Mouse (Mus musculus) heart, adult 10 weeks (tissue): Measurements from ENCODE around the gene Zswim1. TPM values are rescaled to one million over a fixed set of nuclear protein-coding genes. Genes with fewer than 3 reads are reported as not detected.

Experiments used
- polyA plus RNA-seq: library from polyadenylated mRNA; stranded (reverse); fragments of 350-450 nt; fragmentation: Illumina TruSeq; extraction: RNeasy Lipid Tissue Mini Kit (QIAGEN cat#74804); gene quantifications from one replicate; pipeline ENCODE4 v1.2.3, GENCODE M21; 2014; ENCODE audit warnings: low read depth, low replicate concordance

Zswim1 gene
- polyA plus RNA-seq, result 5.1 TPM

DNA sequence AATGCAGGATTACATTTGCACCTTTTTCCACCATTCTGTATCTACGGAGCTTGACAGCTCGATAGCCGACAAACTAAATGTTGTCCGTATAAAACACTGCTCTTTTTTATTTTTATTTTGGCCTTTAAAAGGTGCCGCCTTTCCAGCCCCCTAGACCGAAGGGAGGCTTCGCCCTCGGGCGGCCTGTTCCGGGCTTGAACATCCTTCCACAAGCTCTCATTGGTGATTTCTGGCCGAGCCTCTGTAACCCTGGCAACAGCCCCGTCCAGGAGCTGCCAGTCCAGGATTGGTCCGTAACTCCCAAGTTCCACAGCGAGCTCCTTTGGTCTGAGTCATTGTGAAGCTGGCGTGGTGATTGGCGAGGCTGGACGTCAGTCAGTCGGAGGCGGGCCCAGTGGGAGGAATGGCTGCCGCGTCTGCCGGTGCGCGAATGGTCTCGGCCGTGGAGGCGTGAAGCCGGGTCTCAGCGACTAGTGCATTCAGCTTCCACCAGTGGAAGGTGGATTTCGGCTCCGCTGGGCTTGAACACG lies at the start of gene Zswim1:
TSS of gene Zswim1 (plus strand) at position 51 of the 530 bp plus-strand sequence.

DNA sequence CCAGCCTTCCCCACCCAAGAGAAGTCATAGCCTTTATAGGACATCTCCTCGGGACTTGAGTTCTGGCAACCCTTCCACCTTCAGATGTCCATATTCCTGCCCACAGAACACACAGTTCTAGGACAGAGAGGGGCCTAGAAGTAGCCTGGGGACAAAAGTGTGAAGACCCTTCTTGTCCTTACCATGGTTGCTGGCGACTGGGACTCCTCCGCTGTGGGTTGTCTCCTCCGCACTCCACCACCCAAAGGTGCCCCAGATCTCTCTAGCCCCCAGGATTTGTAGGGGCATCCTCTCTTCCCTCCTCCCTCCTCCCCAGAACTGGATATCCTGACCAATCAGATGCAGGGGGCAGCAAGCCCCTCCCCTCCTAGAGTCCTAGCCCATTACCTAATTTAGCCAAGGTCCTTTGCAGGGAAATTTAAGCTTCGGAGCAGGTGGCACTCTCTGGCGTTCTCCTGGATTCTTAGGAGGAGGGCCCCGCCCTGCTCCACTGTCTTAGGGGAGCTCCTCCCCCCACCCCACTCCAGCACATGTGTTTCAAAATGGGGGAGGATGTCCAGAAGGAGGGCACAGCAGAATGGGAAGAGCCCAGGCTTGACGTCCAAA lies 42.9 kb upstream of the Zswim1 start, which contains the start of gene Tnnc2:
TSS of gene Tnnc2 (minus strand) at position 487 of the 606 bp plus-strand sequence.

DNA sequence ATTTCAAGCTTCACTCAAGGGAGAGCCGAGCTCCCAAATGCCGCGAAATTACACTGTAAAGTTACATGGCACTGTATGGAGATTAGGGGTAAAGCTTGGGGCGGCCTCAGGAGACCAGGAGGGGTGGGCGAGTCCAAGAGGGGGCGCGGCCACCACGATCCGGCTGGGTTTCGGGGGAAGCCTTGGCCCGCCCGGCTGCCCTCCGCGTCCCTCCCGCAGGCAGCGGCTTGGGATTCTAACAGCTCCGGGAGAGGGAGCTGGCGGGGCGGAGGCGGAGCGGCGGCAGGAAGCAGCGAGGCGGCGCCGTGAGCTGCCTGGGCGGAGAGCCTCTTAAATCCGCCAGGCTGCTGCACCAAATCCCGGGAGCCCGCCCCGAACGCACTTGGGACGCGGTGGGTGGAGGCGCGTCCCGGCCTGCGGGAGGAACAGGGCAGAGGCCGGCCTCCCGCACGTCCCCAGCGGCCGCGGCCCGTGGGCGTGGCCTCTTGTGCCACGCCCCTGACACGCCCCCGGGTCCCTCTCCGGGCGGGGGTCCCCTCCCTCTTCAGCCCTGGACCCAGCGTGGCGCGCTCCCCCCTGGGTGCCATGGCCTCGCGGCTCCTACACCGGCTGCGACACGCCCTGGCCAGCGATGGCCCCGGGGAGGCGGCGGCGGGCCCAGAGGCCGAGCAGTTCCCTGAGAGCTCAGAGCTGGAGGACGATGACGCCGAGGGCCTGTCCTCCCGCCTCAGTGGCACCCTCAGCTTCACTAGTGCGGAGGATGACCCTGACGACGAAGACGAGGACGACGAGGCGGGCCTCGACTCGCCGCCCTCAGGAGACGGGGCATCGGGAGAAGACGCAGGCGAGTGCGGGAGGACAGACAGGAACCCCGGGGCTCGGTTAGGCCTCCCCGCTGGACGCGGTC lies 36.8 kb upstream of the Zswim1 start, which contains the start of gene Snx21:
TSS of gene Snx21 (plus strand) at position 343 of the 907 bp plus-strand sequence.

DNA sequence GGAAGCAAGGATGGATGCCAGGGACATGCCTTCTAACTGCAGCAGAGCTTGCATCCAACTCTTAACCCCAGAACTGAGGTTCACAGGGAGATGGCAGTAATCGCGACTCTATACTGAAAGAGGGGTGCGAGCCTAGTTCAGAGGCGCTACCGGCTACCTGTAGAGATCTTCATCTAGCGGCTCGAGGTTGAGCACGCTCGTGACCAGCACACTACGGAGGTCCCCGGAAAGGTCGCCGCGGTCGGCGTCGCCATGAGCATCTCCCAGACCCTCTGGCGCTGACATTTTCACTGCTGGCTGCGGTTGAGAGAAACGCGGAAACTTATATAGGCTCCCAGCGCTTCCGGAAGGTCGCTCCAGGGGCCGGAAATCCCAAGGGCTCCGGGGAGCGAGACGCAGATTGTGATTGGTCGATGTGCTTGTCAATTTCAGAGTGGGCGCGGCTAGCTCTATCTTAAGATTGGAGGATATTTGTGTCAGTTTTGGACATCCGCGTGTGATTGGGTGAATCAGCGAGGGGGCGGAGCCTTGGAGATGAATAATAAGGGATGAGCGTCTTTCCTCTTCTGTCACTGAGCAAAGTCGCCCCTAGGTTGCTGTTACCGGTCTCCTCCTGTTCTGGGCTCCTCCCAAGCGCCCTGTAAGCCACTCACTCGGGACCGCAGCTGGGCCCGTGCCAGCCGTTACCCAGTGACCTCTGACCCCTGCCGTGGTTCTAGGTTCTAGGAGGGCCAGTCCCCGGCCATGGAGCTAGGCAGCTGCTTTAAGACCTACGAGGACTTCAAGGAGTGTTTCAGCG lies 17.8 kb upstream of the Zswim1 start, which contains the start of the genes Acot8 and Zswim3:
TSS of gene Acot8 (minus strand) at position 350 of the 799 bp plus-strand sequence.
TSS of gene Zswim3 (plus strand) at position 566 of the 799 bp plus-strand sequence.

DNA sequence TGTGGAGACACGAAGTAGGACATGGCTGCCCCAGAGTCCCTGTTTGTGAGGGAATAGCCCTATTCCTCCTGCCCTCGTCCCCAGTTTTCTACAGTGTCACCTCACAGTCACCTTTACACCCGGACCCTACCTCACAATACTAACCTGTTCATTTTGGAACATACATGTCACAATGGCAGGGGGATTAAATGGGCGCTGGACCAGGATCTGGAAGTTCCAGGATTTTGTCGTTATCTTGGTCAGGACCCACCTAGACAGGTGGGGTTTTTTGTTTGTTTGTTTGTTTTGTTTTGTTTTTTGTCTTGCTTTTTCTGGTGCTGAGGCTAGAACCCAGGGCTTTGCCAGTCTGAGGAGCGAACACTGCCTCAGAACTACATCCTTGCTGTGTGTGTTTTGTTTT lies 6.0 kb downstream of the Zswim1 start, which contains the start of gene Spata25:
TSS of gene Spata25 (minus strand) at position 101 of the 400 bp plus-strand sequence.

DNA sequence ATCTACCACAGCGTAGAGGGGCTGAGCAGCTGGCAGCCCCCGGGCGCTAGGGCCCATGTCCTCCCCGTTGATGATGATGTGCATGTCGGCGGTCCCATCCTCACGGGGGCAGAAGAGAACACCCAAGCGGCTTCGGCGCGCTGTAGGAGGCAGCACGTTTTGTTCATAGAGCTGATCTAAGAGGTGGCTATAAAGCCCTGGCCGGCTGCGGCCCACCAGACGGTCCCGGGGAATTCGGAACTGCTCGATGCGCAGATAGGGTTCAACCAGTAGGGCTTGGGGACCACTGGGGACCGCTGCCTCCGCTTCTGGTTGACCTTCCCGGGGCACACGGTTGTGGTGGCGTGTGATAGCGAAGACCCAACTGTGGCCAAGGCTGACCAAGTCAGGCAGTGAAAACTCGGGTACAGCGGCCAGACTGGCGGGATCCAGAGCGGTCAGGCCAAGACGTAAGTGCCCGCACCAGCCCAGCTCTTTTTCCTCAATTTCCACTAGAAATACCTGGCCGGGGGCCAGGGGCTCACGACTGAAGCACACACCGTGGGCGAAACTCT lies 10.3 kb downstream of the Zswim1 start, which contains the start of gene Ctsa:
TSS of gene Ctsa (plus strand) at position 126 of the 554 bp plus-strand sequence.

DNA sequence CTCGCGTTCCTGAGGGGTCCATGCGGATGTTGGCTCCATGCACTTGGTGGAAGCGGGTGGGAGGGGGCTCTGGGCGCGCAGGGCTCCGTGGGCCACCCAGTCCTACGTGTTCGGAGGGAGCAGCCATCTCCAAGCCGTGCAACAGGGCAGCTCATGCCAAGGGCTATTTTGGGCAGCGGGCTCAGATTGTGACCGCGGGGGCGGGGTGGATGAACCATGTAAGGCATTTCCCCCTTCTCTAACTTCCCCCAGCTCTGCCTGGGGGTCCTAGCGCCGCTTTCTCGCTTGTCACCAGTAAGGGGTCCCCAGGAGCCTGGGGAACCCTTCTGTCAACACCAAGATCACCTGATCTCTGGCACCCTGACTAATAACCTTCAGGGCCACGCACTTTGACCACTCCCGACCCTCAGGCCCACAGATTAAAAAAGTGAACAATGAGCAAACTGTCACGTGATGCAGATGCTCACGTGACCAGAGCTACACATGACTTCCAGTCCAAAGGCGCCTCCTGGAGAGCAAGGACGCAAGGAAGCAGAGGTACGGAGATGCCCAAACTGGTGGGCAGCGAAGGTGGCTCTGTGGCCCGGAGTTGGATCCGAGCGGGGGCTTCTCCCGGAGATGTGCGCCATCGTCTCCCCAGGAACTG lies 11.0 kb downstream of the Zswim1 start, which contains the start of gene Neurl2:
TSS of gene Neurl2 (minus strand) at position 143 of the 646 bp plus-strand sequence.

DNA sequence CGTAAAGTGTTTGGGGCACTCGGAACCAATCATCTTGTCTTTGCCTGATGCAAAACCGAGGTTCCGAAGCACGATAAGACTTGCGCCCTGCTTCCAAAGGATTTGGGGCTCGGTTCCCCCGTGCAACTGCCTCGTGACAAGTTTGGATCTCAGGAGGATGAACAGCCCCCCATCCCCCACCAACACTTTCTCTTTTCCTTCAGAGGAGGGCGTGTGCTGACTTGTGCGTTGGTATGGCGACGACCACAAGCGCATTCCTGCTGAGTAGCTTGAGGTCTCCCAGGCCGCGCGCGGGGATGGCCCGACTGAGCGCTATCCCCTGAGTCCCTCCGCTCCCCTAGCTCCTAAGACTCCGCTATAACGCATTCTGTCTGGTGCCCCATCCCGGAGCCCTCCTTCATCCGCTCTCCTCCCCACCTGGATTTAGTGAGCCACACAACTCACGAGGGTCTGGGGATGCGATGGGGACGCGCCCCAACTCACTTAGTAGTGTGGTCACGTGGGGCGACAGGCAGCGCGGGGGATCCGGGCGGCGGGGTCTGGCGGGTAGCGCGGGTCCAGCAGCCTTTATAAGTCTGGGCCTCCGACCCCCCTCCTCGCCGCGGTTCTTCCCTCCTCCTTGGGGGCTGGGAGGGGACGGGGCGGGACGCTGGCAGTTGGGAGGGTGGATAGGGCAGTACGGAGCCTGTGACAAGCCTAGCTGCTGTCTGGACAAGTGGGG lies 34.8 kb downstream of the Zswim1 start, which contains the start of gene Pltp:
TSS of gene Pltp (minus strand) at position 611 of the 721 bp plus-strand sequence.

Other genes starting within 250 kb of the Zswim1 start
- gene Spint3, start 249.2 kb upstream of the Zswim1 start, polyA plus RNA-seq, result not detected
- not detected for gene Wfdc6a, start 237.2 kb upstream of the Zswim1 start, polyA plus RNA-seq
- not detected for gene Eppin, start 229.1 kb upstream of the Zswim1 start, polyA plus RNA-seq
- not detected for gene Wfdc6b, start 209.2 kb upstream of the Zswim1 start, polyA plus RNA-seq
- not detected for gene Wfdc8, start 209.1 kb upstream of the Zswim1 start, polyA plus RNA-seq
- not detected for gene Wfdc16, start 183.9 kb upstream of the Zswim1 start, polyA plus RNA-seq
- gene Wfdc10, start 166.6 kb upstream of the Zswim1 start, polyA plus RNA-seq, result not detected
- not detected for gene Wfdc9, start 166.1 kb upstream of the Zswim1 start, polyA plus RNA-seq
- not detected for gene Wfdc11, start 148.6 kb upstream of the Zswim1 start, polyA plus RNA-seq
- gene Wfdc13, start 137.6 kb upstream of the Zswim1 start, polyA plus RNA-seq, result not detected
- not detected for gene Spint4, start 124.2 kb upstream of the Zswim1 start, polyA plus RNA-seq
- not detected for gene Spint5, start 107.4 kb upstream of the Zswim1 start, polyA plus RNA-seq
- 1.5 TPM for gene Wfdc3, start 76.8 kb upstream of the Zswim1 start, polyA plus RNA-seq
- gene Dnttip1, start 76.7 kb upstream of the Zswim1 start, polyA plus RNA-seq, result 21.1 TPM
- gene Ube2c, start 52.8 kb upstream of the Zswim1 start, polyA plus RNA-seq, result 0.86 TPM
- gene Tnnc2, start 42.7 kb upstream of the Zswim1 start, polyA plus RNA-seq, result not detected
- gene Snx21, start 36.9 kb upstream of the Zswim1 start, polyA plus RNA-seq, result 26.6 TPM
- 11.5 TPM for gene Acot8, start 17.8 kb upstream of the Zswim1 start, polyA plus RNA-seq
- gene Zswim3, start 17.6 kb upstream of the Zswim1 start, polyA plus RNA-seq, result 2.6 TPM
- gene Spata25, start 5.9 kb downstream of the Zswim1 start, polyA plus RNA-seq, result not detected
- 159 TPM for gene Ctsa, start 10.2 kb downstream of the Zswim1 start, polyA plus RNA-seq
- 44.6 TPM for gene Neurl2, start 10.8 kb downstream of the Zswim1 start, polyA plus RNA-seq
- 31.6 TPM for gene Pltp, start 35.0 kb downstream of the Zswim1 start, polyA plus RNA-seq
- 28.1 TPM for gene Pcif1, start 56.6 kb downstream of the Zswim1 start, polyA plus RNA-seq
- 8.7 TPM for gene Zfp335, start 89.1 kb downstream of the Zswim1 start, polyA plus RNA-seq
- gene Mmp9, start 118.1 kb downstream of the Zswim1 start, polyA plus RNA-seq, result 1.4 TPM
- 0.52 TPM for gene Slc12a5, start 138.1 kb downstream of the Zswim1 start, polyA plus RNA-seq
- 21.5 TPM for gene Ncoa5, start 212.2 kb downstream of the Zswim1 start, polyA plus RNA-seq
- gene Cd40, start 232.9 kb downstream of the Zswim1 start, polyA plus RNA-seq, result 2.8 TPM